Mouse (Mus musculus) cerebral cortex, adult 2 months (tissue): ENCODE results near the gene Vmn1r128.

Experiments
- WGBS: fragments of 180-500 bp; shearing (Covaris S2); methylation state at CpG from one replicate; pipeline ENCODE4 v1.1.7; 2018; 5-methylcytosine and 5-hydroxymethylcytosine counted together

Vmn1r128 gene

DNA sequence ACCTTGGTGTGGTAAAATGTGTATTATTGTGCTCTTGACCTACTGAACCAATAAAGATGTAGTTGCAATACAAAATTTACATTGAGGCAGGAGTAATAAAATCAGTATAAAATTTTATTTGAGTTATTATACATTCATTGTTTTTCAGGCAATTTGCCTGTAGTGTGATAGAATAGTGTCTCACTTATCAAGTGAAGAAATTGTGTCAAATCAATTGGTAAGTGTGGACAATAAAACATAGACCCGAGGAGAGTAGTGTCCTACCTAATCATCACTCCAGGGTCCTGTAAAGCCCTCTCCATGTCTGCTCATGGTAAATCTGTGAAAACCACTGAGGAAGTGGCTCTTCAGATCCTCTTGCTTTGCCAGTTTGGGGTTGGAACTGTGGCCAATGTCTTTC is at the start of gene Vmn1r128:
Gene Vmn1r128, plus strand, starts transcription at position 301 of the 400 bp plus-strand sequence.
- WGBS = 70% methylated on average over 1 of the region's 1 CpGs

DNA sequence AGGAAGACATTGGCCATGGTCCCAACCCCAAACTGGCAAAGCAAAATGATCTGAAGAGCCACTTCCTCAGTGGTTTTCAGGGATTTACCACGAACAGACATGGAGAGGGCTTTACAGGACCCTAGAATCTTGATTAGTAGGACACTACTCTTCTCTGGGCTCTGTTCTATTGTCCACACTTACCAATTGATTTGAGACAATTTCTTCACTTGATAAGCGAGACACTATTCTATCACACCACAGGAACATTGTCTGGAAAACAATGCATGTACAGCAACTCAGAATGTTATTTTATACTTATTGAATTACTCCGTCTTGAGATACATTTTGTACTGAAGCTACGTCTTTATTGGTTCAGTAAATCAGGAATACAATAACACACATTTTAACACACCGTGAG is 47.8 kb upstream of the Vmn1r128 start, which contains the start of gene Vmn1r126:
Gene Vmn1r126, minus strand, starts transcription at position 101 of the 400 bp plus-strand sequence.
- no CpG with 5 or more reads among the region's 5 CpGs for WGBS

DNA sequence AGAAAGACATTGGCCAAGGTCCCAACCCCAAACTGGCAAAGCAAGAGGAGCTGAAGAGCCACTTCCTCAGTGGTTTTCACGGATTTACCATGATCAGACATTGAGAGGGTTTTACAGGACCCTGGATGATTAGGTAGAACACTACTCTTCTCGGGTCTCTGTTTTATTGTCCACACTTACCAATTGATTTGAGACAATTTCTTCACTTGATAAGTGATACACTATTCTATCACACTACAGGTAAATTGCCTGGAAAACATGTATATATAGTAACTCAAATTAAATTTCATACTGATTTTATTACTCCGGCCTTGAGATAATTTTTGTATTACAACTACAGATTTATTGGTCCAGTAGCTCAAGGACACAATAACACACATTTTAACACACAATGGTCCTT is 29.4 kb upstream of the Vmn1r128 start, which contains the start of gene Vmn1r127:
Gene Vmn1r127, minus strand, starts transcription at position 101 of the 400 bp plus-strand sequence.
- WGBS = no CpG with 5 or more reads among the region's 3 CpGs

DNA sequence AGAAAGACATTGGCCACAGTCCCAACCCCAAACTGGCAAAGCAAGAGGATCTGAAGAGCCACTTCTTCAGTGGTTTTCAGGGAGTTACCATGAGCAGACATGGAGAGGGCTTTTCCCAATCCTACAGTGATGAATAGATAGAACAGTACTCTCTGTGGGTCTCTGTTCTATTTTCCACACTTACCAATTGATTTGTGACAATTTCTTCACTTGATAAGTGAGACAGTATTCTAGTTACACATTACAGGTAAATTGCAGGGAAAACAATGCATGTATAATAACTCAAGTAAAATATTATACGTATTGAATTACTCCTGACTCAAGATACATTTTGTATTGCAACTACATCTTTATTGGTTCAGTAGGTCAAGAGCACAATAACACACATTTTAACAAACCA is 12.0 kb downstream of the Vmn1r128 start, which contains the start of gene Vmn1r129:
Gene Vmn1r129, minus strand, starts transcription at position 101 of the 400 bp plus-strand sequence.
- no CpG with 5 or more reads among the region's 1 CpGs for WGBS
